Mouse (Mus musculus): ENCODE measurements around the gene Cux1.
A peak's percentile ranks its signal among the peaks of the same experiment; 100 is the strongest.

Cux1 gene

GRCm38 (mm10) chr5:136199526-136199925 is 367.8 kb downstream of the Cux1 start:
- no peak for DNase-seq (ENCODE audit: low spot score)

- peak; percentile 94 for DNase-seq (ENCODE audit: low spot score)
These were observed 368.6 kb downstream of the Cux1 start, which contains the start of gene Prkrip1 for GRCm38 (mm10) chr5:136198474-136199391. Gene Prkrip1 (minus strand): TSS chr5:136198963.

Data from yolk sac, embryonic 10.5 days (tissue).